Mouse (Mus musculus): ENCODE measurements around the gene Scamp1.

DNA sequence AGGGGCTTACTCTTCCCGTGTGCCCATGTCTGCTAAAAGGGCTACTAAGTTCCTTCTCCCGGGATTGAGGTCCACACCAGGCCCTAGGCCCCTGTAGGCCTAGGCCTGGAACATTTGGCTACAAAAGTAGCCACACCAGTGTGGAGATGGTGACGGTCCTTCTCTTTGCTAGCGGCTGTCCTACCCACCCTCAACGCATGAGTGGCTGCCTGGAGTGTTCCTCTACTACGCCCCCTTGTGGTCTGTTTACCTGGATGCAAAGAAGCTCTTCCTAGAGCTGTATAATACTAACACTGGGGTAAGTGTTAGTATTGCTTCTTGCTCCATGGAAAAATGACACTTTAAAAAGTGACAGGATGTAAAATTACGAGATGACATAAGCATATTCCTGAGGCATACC, 108.5 kb downstream of the Scamp1 start:
- TF ChIP-seq CTCF (IDR thresholded peaks at IDR 0.05; ENCODE audit: low read depth) (peak; percentile 74), EP300 (IDR thresholded peaks at IDR 0.05; ENCODE audit: low read depth) (no peak)
